Mouse (Mus musculus) urinary bladder, adult 18-20 months (tissue): ENCODE measurements around the gene Apol8.

Experiments
- DNase-seq, 2 experiments: peaks; one replicate each; pipeline ENCODE4 v3.0.0; 2022; ENCODE audit warnings: low spot score in 2 of 2, mixed read lengths in 2 of 2

Gene Apol8

DNA sequence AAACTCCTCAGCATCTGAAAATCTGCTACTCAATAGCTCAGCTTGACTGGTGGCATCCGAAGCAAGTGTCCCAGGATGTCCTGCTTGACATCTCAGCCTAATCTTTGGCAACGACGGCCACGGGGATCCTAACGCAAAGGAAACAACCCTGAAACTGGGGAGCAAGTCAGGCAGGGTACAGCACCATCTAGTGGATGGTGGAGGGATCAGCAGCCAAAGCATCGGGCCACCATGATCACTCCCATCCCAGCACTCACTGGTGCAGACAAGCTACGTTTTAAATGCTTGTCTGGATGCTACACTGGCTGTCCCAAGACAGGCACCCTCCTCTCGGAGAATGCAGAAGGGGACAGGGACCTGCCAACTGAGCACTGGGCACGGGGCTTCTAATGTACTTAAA lies at the start of gene Apol8:
Apol8 (minus strand) TSS at position 156 of the 400 bp plus-strand sequence.
- no peak for DNase-seq

DNA sequence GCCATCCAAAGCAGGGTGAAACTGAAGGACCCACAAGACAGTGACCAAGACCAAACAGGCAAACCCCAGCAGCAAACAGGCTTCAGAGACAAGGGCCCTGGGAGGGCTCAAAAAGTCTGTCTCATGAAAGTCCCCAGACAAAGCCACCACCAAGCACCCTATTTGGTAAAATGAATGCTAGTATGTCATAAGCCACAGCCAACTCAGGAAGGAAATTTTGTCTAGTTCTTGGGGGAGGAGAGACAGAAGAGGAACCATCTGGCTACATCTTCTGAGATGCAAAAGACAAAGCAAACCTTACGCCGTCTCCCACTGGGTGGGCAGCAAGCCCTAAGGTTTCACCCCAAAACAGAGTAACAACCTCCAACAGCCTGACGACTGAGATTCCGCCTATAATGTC lies 48.9 kb upstream of the Apol8 start:
- DNase-seq = no peak

DNA sequence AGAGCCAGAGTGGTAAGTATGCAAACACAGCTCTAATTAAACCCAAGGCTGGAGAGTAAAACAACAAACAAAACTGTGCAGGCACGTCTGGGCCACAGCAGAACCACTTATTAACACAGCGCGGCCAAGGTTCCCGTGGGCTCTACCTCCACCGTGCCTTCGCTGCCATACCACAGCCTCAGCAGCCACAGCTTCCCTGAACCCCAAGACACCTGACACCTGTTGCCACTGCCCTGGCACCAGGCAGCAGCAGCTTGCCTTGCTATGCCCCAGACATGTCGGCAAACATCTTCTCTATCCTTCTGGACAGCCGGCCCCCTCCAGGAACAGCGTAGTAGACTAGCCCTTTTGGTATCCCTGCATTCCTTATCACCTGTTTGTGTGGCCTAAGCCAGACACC lies 48.1 kb upstream of the Apol8 start:
- DNase-seq = no peak

DNA sequence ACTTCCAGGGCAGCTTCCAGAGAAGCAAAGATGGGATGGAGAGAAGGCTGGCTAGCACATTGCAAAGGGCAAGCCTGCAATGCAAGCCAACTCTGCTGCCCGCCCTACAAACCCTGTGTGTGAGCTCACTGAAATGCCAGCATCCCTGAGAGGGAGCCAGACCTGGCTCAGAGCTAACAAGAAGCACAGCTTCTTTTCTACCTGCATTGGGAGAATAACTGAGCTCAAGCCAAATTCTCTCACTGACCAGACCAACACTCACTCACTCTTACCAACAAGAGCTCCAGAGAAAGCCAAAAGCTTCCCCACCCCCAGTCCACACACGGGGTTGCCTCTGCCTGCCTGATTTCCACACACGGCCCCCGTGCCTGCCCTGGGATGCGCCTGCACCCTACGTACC lies 47.7 kb upstream of the Apol8 start:
- DNase-seq = no peak

DNA sequence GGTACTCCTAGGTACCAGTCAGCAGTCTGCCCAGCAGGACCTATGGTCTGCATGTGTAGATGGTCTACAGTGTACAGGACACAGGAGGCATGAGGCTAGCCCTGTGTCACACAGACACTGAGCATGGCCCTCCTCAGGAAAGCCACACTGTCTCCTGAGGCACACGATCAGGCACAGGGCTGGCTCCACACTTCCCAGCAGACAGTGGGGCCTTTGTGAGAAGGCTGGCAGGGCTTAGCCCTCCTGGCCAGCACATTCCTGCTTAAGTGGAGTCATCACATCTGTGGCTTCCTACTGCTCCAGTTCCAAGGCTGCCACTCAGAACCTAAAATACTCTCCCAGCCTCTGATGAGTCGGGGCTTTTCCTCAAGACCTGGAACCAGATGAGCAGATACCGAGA lies 46.9 kb upstream of the Apol8 start:
- DNase-seq = no peak

DNA sequence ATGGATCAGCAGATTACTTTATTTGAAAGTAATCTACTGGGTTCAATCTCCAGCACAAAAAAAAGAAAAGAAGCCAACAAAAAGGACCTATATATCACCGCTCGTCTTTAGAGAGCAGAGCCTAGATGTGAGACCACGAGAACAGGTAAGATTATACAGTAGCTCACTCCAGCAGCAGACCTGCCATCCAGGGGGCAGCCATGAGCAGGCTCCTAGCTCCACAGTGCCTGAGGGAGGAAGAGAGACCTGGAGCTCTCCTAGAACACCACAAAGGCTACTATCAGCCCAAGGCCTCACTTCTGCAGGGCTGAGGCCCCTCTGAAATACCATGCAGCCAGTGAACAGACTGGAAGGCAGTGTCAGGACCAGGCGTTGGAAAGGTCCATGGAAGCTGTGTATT lies 46.2 kb upstream of the Apol8 start:
- no peak for DNase-seq

DNA sequence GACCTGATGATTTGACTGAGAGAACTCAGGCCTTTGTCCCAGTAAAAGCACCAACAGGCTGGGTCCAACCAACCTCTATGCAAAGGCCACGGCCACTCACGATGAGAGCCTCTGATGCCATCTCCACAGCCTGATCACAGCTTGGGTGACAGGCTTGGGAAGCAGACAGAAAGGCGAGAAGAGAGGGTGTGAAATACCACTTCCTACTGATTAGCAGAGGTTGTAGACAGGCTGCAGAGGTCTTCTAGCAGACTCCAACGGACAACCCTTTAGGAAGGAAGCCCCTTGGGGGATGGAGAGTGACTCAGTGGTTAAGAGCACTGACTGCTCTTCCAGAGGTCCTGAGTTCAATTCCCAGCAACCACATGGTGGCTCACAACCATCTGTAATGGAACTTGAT lies 44.4 kb upstream of the Apol8 start:
- DNase-seq = no peak

DNA sequence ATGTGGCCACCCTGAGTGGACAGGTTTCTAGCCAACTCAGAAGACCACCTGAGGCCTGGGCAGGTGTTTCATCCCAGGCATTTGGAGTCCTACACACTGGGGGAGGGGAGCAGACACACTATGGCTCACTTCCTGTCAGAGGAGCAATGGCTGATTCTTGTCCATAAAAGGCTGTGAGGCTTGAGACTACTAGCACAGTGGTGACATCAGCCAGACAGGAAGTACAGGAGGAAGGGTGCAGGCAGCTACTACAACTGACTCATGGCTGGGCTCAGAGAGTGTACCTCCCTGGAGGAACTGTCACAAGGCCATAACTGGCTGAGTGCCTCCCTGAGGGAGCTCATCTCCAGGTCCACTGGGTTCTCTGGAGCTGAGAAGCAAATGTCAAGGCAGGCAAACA lies 43.7 kb upstream of the Apol8 start:
- peak in 1 of 2 experiments; percentile 65 for DNase-seq

DNA sequence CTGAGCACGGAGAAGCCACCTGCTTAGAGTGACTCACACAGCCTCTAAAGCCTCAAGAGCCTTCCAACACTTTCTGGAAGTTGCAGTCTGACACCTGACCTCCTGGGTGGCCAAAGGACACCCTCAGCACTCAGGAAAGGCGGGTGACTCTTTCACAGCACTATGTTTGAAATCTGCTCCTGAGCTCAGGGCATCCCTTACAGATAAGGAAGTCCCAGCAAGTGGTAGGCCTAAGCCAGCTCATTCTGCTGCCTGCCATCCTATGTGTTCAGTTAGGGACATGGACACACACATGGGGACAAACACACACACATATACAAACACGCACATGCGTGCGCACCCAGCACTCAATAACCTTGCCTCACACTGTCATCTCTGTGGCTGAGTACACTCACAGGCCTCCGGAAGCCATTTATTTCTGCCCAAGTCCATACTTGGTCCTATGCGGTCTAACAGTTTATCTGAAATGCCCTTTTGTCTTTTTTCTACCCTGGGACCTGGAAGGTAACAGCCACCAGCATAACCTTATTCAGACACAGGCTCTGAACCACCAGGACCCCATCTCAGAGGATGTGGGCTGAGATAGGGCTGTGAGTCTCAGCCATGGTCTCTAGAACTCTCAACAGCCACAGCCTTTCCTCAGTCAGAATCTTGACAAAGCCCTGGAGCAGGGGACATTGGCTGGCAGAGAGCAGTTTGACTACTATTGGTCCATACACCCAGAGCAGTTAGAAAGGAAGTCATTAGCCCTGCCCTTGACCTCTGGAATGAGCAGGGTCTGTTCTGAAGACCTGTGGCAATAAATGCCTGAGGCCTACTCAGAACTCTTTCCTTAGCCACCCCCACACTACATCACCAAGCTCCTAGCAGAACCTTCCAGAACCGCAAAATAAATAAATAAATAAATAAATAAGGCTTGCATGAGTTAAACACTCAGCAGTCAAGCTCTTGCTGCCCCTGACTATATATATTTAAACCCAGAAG lies 43.0 kb upstream of the Apol8 start:
- no peak for DNase-seq

DNA sequence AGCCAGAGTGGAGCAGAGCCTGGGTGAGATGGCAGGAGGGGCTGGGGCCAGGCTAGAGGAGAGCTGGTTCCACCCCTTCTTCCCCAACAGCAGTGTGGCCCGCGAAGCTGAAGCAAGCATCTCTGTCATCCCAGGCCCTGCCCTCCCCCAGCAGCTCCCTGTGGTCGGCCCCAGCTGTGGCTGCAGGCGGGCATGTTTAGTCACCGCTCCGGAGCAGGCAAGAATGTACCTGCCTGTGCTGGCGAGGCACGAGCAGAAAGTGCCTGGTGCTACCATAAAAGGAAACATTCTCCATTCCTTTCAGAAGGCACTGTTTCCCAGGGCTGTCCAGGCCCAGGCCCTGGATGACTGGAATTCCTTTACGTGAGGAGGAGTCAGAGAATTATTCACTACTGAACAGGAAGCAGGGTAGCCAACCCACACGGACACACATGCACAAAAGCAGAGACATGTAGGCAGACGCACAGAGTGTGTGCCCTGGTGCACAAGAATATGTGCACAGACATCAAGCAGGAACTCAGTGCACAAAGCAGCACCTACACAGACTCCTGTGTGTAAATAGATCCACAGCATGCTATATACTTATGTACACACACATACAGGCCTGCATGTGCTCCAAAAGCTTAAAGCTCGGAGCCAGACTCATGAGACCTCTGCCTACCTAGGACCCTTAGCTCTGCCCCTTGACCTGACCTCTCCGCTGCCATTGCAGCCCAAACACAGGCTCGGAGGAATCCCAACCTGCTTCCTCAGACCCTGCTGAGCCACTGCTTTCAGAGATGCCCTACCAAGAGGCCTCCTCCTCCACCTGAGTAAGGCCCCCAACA lies 42.1 kb upstream of the Apol8 start:
- peak; percentile 55 to 76 for DNase-seq

DNA sequence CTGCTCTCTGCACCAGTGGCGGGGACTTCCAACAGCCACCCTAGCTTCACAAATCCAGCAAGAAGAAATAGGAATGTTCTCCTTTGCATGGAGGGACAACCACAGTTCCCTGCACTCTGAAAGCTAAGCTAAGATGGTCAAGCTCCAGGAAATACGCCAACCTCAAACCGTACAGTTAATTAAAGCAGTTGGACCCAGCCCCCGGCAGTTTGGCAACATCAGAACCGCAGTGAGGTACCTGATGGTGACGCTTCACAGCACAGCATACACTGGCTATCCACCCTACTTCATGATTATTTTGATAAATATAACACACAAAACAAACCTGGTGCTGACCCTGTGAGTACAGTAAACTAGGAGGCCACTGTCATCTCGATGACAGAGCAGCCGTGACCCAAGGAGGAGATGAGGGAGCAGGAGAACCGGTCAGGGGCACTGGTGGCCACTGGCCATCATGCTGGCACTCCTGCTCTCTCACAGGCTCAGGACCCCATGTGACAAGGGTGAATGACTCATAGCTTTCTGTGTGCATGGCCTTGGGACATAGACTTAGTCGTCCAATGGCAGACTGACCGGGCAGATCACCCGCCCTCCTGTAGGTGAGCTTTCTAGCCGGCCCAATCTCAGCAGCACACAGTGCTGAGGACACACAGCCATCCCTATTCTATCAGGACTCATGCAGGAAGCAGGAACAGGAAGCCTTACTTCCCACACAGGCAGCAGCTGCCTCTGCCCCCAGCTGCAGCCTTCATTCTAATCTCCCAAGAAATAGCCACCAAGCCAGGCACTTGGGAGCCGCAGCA lies 41.0 kb upstream of the Apol8 start:
- no peak for DNase-seq

DNA sequence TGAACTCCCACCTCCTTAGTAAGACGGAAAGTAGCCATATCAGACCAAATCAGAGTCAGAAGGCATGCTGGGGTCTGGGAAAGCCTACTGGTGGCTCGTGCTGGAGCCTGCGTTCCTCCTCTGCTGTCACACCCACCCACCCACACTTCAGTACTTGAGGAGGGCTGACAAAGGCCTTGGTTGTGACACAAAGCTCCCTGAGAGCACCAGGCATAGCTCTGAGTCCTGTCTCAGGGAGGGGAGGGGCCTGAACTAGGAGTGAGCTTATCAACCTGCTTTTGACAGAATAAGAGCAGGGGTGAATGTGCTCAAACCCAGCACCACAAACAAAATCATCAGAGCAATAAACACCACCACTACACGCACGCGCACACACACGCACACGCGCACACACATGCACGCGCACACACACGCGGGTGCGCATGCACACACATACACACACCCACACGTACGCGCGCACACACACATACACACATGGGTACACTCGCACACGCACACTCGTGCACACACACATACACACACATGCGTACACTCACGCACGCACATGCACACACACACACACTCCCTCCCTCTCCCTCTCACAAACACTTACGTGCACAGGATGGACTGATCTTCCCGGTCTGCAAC lies 39.7 kb upstream of the Apol8 start:
- DNase-seq = no peak

DNA sequence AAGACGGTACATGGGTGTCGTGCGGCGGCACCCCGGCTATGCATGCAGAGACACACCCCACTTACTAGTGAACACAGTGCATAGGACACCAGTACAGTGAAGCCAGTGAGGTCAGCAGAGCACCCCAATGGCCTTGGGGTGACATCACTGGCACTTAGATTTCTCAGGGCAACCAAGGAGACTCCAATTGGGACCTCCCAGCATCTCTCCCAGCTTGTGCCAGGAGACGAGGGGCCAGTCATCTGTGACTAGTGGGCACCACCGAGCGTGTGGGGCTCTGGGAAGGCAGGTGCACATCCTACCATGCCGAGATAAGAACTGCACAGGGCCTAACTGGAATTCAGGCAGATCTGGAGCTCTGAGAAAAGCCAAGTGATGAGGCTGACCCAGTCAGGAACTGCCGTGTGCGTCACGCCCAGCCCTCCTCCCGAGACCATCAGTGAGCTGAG lies 38.1 kb upstream of the Apol8 start:
- no peak for DNase-seq

DNA sequence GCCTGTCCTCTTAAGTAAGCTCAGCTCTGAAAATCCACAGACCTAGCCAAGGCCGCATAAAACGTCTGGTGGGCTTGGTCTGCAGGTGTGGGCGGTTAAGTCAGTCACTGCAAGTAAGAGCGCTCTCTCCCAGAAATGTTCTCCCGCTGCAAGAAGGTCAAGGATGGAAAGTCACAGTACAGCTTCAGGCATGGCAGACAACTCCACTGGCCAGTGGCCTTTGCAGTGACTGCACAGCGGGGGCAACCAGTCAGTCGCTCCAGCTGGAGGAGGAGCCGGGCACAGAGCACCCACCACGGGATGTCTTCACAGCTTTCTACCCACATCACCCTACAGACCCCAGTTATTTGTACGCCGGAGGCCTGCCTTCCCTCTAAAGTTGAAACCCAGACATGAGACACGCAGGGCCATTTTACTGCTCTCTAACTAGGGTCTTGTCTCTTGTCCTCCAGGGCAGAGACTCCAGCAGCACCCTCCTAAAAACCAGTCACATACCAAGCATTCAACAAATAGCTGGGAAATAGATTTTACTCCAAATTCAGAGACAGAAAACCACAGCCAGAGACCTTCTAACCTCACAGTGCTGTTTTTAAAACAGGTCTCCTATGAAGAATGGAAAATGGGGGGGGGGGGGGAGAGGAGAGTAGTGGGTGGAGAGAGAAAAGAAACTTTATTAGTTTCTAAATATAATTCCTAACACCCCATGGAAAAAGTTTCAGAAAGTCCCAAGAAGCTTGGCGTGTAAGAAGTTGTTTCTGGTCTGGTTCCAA lies 37.5 kb upstream of the Apol8 start:
- no peak for DNase-seq

DNA sequence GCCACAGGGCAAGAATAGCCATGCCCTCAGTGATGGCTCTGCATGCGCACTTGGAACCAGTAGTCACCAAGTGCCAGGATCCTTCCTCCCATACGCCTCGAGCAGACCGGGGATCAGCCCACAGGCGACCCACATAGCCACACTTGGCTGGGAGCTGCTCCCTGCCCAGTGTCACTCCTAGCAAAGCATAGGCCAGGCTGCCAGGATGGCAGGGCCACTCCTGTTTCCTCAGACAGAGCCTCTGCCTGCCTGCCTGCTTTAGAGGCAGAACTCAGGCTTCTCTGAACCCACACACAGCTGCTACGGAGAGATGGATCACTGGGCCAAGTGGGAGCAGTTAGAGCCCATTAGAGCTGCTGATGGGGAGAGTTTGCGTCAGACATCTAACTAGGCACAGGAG lies 36.8 kb upstream of the Apol8 start:
- no peak for DNase-seq

DNA sequence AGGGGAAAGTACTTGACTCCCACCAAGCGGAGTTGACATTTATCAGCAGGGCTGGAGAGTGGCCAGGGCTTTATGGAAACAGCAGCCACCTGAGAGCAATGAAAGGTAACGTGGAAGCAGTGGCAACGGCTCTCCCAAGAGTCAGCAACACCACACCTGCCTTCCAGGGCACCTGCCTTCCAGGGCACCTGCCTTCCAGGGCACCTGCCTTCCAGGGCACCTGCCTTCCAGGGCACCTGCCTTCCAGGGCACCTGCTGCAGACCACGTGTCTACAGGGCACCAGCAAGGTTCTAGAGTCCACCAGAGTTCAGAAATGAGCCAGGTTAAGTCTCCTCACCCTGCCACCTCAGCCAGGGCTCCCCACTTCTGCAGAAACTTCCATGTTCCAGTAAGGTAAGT lies 36.3 kb upstream of the Apol8 start:
- no peak for DNase-seq

DNA sequence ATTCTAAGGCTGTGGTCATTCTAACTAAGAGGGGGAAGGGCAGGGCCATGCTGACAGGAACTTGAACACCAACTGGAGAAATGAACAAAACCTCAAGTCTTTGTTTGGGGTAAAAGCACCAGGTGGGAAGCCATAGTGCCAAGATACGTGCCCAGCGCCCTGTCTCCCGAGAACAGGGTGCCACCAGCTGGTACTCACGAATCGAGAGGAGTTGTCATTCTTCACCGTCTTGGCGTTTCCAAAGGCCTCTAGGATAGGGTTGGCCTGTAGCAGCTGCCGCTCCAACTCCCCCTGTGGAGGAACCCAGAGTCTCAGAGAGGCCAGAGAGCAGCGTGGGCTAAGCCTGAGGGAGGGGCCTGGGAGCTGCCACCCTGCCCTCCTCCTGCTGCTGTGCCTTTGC lies 35.3 kb upstream of the Apol8 start:
- DNase-seq = no peak

DNA sequence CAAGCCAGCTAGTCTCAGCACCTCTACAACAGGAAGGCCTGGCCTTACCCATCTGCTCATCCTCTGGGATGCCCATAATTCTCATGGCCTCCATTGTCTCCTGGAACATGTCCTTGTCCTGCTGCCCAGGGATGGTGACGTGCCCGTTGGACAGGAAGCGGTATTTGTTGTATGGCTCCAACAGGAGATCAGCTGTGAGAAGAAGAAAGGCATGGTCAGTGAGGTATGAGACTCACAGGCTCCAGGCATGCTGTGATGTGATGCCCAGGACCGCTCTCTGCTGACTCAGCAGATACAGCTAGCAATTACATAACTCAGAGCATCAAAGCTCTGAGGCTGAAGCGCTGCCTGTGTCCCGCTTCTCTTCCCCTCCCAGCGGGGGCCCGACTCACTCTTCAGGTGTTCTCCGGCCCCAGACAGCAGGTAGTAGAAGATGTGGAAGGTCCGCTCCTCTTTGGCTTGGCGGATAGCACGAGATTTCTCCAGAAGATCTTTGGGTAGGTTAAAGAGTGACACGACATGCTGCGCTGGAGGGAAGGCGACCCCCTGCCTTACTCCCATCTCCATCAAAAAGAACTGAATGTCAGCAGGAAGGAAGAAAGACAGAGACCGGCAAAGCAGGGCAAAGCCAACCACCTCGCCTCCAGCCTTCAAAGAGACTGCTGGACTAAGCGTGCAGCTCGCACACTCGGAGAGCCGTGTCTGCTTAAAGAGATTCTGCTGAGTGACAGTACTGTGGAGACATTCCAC lies 34.0 kb upstream of the Apol8 start:
- no peak for DNase-seq

DNA sequence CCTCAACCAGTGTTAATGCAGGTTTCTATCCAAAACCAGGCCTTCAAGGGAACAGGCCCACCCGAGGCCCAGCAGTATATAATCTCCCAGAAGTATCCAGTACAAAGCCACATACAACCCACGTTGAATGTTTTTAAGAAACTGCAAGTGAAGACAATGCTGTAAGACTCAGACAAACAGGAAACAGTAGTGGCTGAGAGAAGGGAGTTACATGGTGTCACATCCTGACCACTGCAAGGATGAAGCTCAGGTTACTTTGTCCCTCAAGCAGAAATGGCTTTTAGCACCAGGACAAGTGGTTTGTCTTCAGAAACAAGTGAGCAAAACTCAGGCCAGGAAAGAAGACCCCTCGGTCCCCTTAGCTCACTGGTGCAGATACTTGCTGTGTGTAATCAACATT lies 32.4 kb upstream of the Apol8 start:
- DNase-seq = no peak

DNA sequence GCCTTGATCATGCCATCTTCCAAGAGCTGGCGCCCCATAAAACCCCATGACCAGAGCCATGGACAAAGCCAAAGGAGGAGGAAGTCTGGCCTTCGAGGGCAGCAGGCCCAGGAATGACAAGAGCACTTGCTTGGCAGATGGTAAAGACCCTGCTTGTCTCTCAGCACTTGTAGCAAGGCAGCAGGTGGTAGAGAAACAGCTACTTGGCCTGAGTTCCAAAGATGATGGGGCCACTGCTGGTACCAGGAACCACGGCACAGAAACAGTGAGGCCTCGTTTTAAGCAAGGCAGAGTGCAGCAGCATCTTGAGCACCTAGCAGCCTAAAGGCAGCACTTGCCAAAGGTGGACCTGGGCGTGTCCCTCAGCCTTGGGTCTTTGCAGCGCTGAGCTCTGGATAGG lies 31.6 kb upstream of the Apol8 start:
- DNase-seq = no peak
